In genomic region chr5:110553315-110553714, GRCm38 (mm10) we compare ENCODE assay signal across 22 mouse cellular contexts. TPM values are rescaled to one million over a fixed set of nuclear protein-coding genes. Genes with fewer than 3 reads are reported as not detected.
A peak's percentile ranks its signal among the peaks of the same experiment; 100 is the strongest.
DNase-seq lines count a peak whose midpoint lies in the region; ATAC-seq and TF ChIP-seq lines count a peak whose summit lies in the region.
"Had no signal": no experiment of that assay in that cellular context is flagged by ENCODE, and none has a peak within 500 bp of the region (broad histone marks: within the 10 kb centered on the region; RNA-seq: fewer than 3 reads in every experiment).

No protein-coding gene starts in this region.

- no peaks in the 10 kb centered on the region for H3K4me1 ChIP-seq in embryonic facial prominence, embryonic 11.5 days (ENCODE audit: control insufficient read depth, insufficient read depth, low read length)
- H3K4me1 ChIP-seq in embryonic facial prominence, embryonic 10.5 days = no peaks in the 10 kb centered on the region
- H3K4me1 ChIP-seq in midbrain, embryonic 11.5 days (ENCODE audit: control insufficient read depth, insufficient read depth, low read length) = no peaks in the 10 kb centered on the region
- H3K4me1 ChIP-seq in midbrain, postnatal 0 days (ENCODE audit: insufficient read depth, low read length) = no peaks in the 10 kb centered on the region
- H3K4me1 ChIP-seq in hindbrain, embryonic 13.5 days (replicated peaks) = peaks cover 22% of the 10 kb centered on the region
- H3K4me1 ChIP-seq in midbrain, embryonic 13.5 days (replicated peaks) = no peaks in the 10 kb centered on the region; the same call in 1 of the 2 replicates
- H3K4me1 ChIP-seq: intestine, embryonic 15.5 days had no signal

- no peak overlapping the region for H3K4me2 ChIP-seq in embryonic facial prominence, embryonic 11.5 days (ENCODE audit: low read depth, low read length)
- H3K4me2 ChIP-seq in midbrain, embryonic 11.5 days = no peak overlapping the region
- H3K4me2 ChIP-seq in midbrain, postnatal 0 days (ENCODE audit: low read depth, low read length, poor library complexity, severe bottlenecking) = no peak overlapping the region
- no peak overlapping the region for H3K4me2 ChIP-seq in hindbrain, embryonic 13.5 days
- no peak overlapping the region for H3K4me2 ChIP-seq in midbrain, embryonic 13.5 days (replicated peaks)
- H3K4me2 ChIP-seq: intestine, embryonic 15.5 days; liver, embryonic 11.5 days had no signal

- no peaks in the 10 kb centered on the region for H3K9me3 ChIP-seq in embryonic facial prominence, embryonic 11.5 days (replicated peaks; ENCODE audit: control insufficient read depth, low read length)
- H3K9me3 ChIP-seq in embryonic facial prominence, embryonic 10.5 days = no peaks in the 10 kb centered on the region
- H3K9me3 ChIP-seq in midbrain, embryonic 11.5 days (ENCODE audit: control insufficient read depth, low read length) = no peaks in the 10 kb centered on the region
- no peaks in the 10 kb centered on the region for H3K9me3 ChIP-seq in midbrain, postnatal 0 days (ENCODE audit: low read length)
- no peaks in the 10 kb centered on the region for H3K9me3 ChIP-seq in hindbrain, embryonic 13.5 days
- H3K9me3 ChIP-seq in midbrain, embryonic 13.5 days = no peaks in the 10 kb centered on the region
- H3K9me3 ChIP-seq: intestine, embryonic 15.5 days had no signal

- no peak overlapping the region for H3K27ac ChIP-seq in embryonic facial prominence, embryonic 11.5 days (replicated peaks; ENCODE audit: low read depth, low read length)
- no peak overlapping the region for H3K27ac ChIP-seq in embryonic facial prominence, embryonic 10.5 days (replicated peaks)
- H3K27ac ChIP-seq in midbrain, embryonic 11.5 days (ENCODE audit: low read depth, low read length) = 0 out of 2 replicates have a peak overlapping the region, but pooled peaks have one; percentile 1
- no peak overlapping the region for H3K27ac ChIP-seq in midbrain, postnatal 0 days (ENCODE audit: low read depth, low read length)
- 0 out of 2 replicates have a peak overlapping the region, but pooled peaks have one; percentile 40 for H3K27ac ChIP-seq in hindbrain, embryonic 13.5 days
- no peak overlapping the region for H3K27ac ChIP-seq in midbrain, embryonic 13.5 days
- H3K27ac ChIP-seq: intestine, embryonic 15.5 days; left cerebral cortex, adult 2 months had no signal

- 74% methylated on average over 4 of the region's 4 CpGs for WGBS in embryonic facial prominence, embryonic 11.5 days
- WGBS in embryonic facial prominence, embryonic 10.5 days = 79% methylated on average over 4 of the region's 4 CpGs
- WGBS in midbrain, embryonic 11.5 days = 67% methylated on average over 4 of the region's 4 CpGs
- 71% methylated on average over 4 of the region's 4 CpGs for WGBS in midbrain, postnatal 0 days
- 40% methylated on average over 4 of the region's 4 CpGs for WGBS in hindbrain, embryonic 13.5 days
- WGBS in midbrain, embryonic 13.5 days = 56% methylated on average over 4 of the region's 4 CpGs

- DNase-seq in embryonic facial prominence, embryonic 11.5 days (ENCODE audit: low spot score) = no peak
- DNase-seq in embryonic facial prominence, embryonic 10.5 days (ENCODE audit: low spot score) = no peak
- peak; percentile 81 for DNase-seq in midbrain, embryonic 11.5 days (ENCODE audit: low spot score, missing footprints)
- DNase-seq in midbrain, postnatal 0 days (ENCODE audit: low spot score) = no peak
- no peak for DNase-seq in right cerebral cortex, adult 18-20 months
- DNase-seq: heart, adult 18-20 months; heart, postnatal 4 days; kidney, adult 9 months; kidney, postnatal 4 days; layer of hippocampus, adult 9-11 months; lung, adult 18-20 months; right cerebral cortex, postnatal 25 days; thymus, postnatal 36 days had no signal

- no peaks in the 10 kb centered on the region; the same call in 1 of the 2 replicates for H3K27me3 ChIP-seq in embryonic facial prominence, embryonic 11.5 days (ENCODE audit: control insufficient read depth, insufficient read depth, low read length)
- H3K27me3 ChIP-seq in embryonic facial prominence, embryonic 10.5 days (replicated peaks; ENCODE audit: low read depth, poor library complexity, severe bottlenecking) = peaks cover 8% of the 10 kb centered on the region; the same call in 1 of the 2 replicates
- no peaks in the 10 kb centered on the region for H3K27me3 ChIP-seq in midbrain, embryonic 11.5 days (ENCODE audit: control insufficient read depth, insufficient read depth, low read length)
- no peaks in the 10 kb centered on the region for H3K27me3 ChIP-seq in midbrain, postnatal 0 days (ENCODE audit: insufficient read depth, low read length)
- H3K27me3 ChIP-seq in hindbrain, embryonic 13.5 days = 0 out of 2 replicates have a peak, but pooled peaks cover 8% of the 10 kb centered on the region
- no peaks in the 10 kb centered on the region for H3K27me3 ChIP-seq in midbrain, embryonic 13.5 days

- H3K36me3 ChIP-seq in embryonic facial prominence, embryonic 11.5 days (replicated peaks; ENCODE audit: control insufficient read depth, insufficient read depth, low read depth, low read length) = no peaks in the 10 kb centered on the region
- no peaks in the 10 kb centered on the region for H3K36me3 ChIP-seq in embryonic facial prominence, embryonic 10.5 days (replicated peaks)
- H3K36me3 ChIP-seq in midbrain, embryonic 11.5 days (ENCODE audit: control insufficient read depth, insufficient read depth, low read length) = no peaks in the 10 kb centered on the region
- no peaks in the 10 kb centered on the region for H3K36me3 ChIP-seq in midbrain, postnatal 0 days (ENCODE audit: insufficient read depth, low read length)
- no peaks in the 10 kb centered on the region for H3K36me3 ChIP-seq in hindbrain, embryonic 13.5 days
- no peaks in the 10 kb centered on the region for H3K36me3 ChIP-seq in midbrain, embryonic 13.5 days
- H3K36me3 ChIP-seq: intestine, embryonic 15.5 days had no signal

- no peak overlapping the region for H3K4me3 ChIP-seq in embryonic facial prominence, embryonic 11.5 days (ENCODE audit: low read depth, low read length)
- no peak overlapping the region for H3K4me3 ChIP-seq in embryonic facial prominence, embryonic 10.5 days
- no peak overlapping the region for H3K4me3 ChIP-seq in midbrain, embryonic 11.5 days (ENCODE audit: low read depth, low read length)
- H3K4me3 ChIP-seq in midbrain, postnatal 0 days (ENCODE audit: low read depth, low read length) = no peak overlapping the region
- H3K4me3 ChIP-seq in hindbrain, embryonic 13.5 days = no peak overlapping the region
- H3K4me3 ChIP-seq in midbrain, embryonic 13.5 days (replicated peaks) = no peak overlapping the region
- H3K4me3 ChIP-seq: intestine, embryonic 15.5 days; left cerebral cortex, adult 2 months; megakaryocyte, embryonic 14.5 days had no signal

- TF ChIP-seq CTCF in midbrain, postnatal 0 days (IDR thresholded peaks at IDR 0.05) = no peak

- H3K9ac ChIP-seq in embryonic facial prominence, embryonic 11.5 days (replicated peaks; ENCODE audit: low read length) = no peak overlapping the region
- H3K9ac ChIP-seq in midbrain, embryonic 11.5 days (ENCODE audit: low read length) = no peak overlapping the region
- no peak overlapping the region for H3K9ac ChIP-seq in midbrain, postnatal 0 days (replicated peaks; ENCODE audit: low read length, poor library complexity, severe bottlenecking)
- no peak overlapping the region for H3K9ac ChIP-seq in hindbrain, embryonic 13.5 days
- no peak overlapping the region for H3K9ac ChIP-seq in midbrain, embryonic 13.5 days (replicated peaks)
- H3K9ac ChIP-seq: intestine, embryonic 15.5 days had no signal

- ATAC-seq in embryonic facial prominence, embryonic 11.5 days (replicated peaks; ENCODE audit: insufficient number of reproducible peaks, low FRiP score, low TSS enrichment, low read depth) = peak; percentile 34; the same call in 1 of the 2 replicates
- peak; percentile 87 for ATAC-seq in midbrain, embryonic 11.5 days (ENCODE audit: low FRiP score)
- ATAC-seq in midbrain, postnatal 0 days (ENCODE audit: low FRiP score) = no peak
- ATAC-seq in hindbrain, embryonic 13.5 days (ENCODE audit: low FRiP score) = peak; percentile 32; the same call in 1 of the 2 replicates
- peak; percentile 70 for ATAC-seq in midbrain, embryonic 13.5 days
- ATAC-seq: intestine, embryonic 15.5 days had no signal

RNA-seq across cellular contexts. Expression of gene Galnt9, which starts 9.2 kb away (rescaled TPM):
- 0.50 and 2.0 TPM in 2 replicates for polyA plus RNA-seq in embryonic facial prominence, embryonic 11.5 days (2014; fragmentation: Nextera tagmentation; extraction: Ambion mirVana)
- 1.5 and 2.1 TPM in 2 replicates for polyA plus RNA-seq in embryonic facial prominence, embryonic 10.5 days (2016; fragmentation: Nextera tagmentation; extraction: Ambion mirVana)
- 5.0 and 5.8 TPM in 2 replicates for polyA plus RNA-seq in midbrain, embryonic 11.5 days (2014; fragmentation: Nextera tagmentation; extraction: Ambion mirVana)
- total RNA-seq in midbrain, postnatal 0 days (2014; rRNA removed) = 29.7 and 34.0 TPM in 2 replicates
- polyA plus RNA-seq in midbrain, postnatal 0 days (2015; fragmentation: Nextera tagmentation; extraction: Ambion mirVana) = 21.4 and 23.1 TPM in 2 replicates
- 15.5 and 16.1 TPM in 2 replicates for polyA plus RNA-seq in hindbrain, embryonic 13.5 days (2015; fragmentation: Nextera tagmentation; extraction: Ambion mirVana)
- polyA plus RNA-seq in midbrain, embryonic 13.5 days (2015; fragmentation: Nextera tagmentation; extraction: Ambion mirVana) = 13.7 and 14.1 TPM in 2 replicates
- total RNA-seq: common myeloid progenitor, adult 5-6 weeks; gastrocnemius, adult 8-10 months; heart, postnatal 4 days had no signal
- polyA plus RNA-seq: limb, embryonic 11.5 days had no signal

Comparison
In these comparisons a context has a peak if more than half of its experiments do, and no peak if none do; other contexts are left out.
1. H3K27ac ChIP-seq: peak in midbrain, embryonic 11.5 days (single experiment) and hindbrain, embryonic 13.5 days (single experiment); none in embryonic facial prominence, embryonic 11.5 days (single experiment), embryonic facial prominence, embryonic 10.5 days (single experiment), midbrain, postnatal 0 days (single experiment) and midbrain, embryonic 13.5 days (single experiment).